Mouse (Mus musculus) heart, adult 9 months (tissue): Measurements from ENCODE around the gene Hamp.

Source experiments
- DNase-seq, 2 experiments: peaks; one replicate each; pipeline ENCODE4 v3.0.0; 2022; ENCODE audit warnings: low spot score in 2 of 2

Gene Hamp

GRCm38 (mm10) chr7:30908277-30908991 lies 35.4 kb downstream of the Hamp start:
- DNase-seq, result no peak

DNA sequence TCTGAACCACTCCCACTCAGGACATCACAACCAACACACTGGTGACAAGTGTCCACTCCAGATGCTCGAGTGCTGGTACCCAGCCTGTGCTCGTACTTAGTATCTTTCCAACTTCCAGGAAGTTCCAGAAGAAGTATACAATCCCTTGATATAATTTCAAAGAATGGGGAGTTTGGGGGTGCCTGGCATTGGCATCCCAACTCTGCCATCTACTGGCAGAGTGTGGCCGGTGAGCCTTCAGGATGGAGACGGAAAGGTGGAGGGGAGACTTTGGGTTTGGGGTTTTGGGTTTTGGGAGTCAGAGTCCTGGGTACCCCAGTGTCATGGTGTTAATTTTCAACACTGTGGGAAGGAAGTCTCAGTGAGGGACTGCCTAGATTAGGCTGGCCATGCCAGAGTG lies 39.8 kb downstream of the Hamp start:
- no peak for DNase-seq

GRCm38 (mm10) chr7:30895217-30895616 lies 48.6 kb downstream of the Hamp start:
- no peak for DNase-seq

GRCm38 (mm10) chr7:30892515-30892914 lies 51.3 kb downstream of the Hamp start:
- no peak for DNase-seq
